Mouse (Mus musculus) layer of hippocampus, postnatal 10 days (tissue): ENCODE results near the gene Hist1h2bl. TPM values are rescaled to one million over a fixed set of nuclear protein-coding genes. Genes with fewer than 3 reads are reported as not detected.
"Not testable (repeated sequence)": the region's sequence is repeated elsewhere in the genome, so short reads cannot be mapped to it uniquely, and the experiment has no call there.

Experiments used
- DNase-seq, 2 experiments: peaks; one replicate each; pipeline ENCODE4 v3.0.0; 2021; ENCODE audit warnings: low spot score in 2 of 2
- total RNA-seq, 2 experiments: library from RNA; stranded (reverse); gene quantifications; 2 replicates each; pipeline ENCODE4 v1.2.3; 2021

Hist1h2bl gene
- total RNA-seq, 2 experiments from 2014 or later: 55.7 to 83.1 TPM

GRCm38 (mm10) chr13:21722993-21723836 lies 7.3 kb upstream of the Hist1h2bl start:
- DNase-seq: no peak

- DNase-seq: no peak
Measured at GRCm38 (mm10) chr13:21722373-21722925, 6.5 kb upstream of the Hist1h2bl start.

GRCm38 (mm10) chr13:21721757-21722372 lies 5.9 kb upstream of the Hist1h2bl start, which contains the start of gene Hist1h2bm:
Hist1h2bm (plus strand) TSS chr13:21722044.
- peak; percentile 42 to 62 for DNase-seq

GRCm38 (mm10) chr13:21721107-21721756 lies 5.3 kb upstream of the Hist1h2bl start:
- not testable (repeated sequence) for DNase-seq

GRCm38 (mm10) chr13:21718381-21719080 lies 2.6 kb upstream of the Hist1h2bl start:
- no peak for DNase-seq

- peak; percentile 79 to 84 for DNase-seq
Measured at GRCm38 (mm10) chr13:21717397-21718357, 1.7 kb upstream of the Hist1h2bl start, which contains the start of gene Hist1h3h. Hist1h3h (plus strand) TSS chr13:21717659.

- DNase-seq: peak; percentile 9 to 21
Measured at GRCm38 (mm10) chr13:21716540-21717391, 823 bp upstream of the Hist1h2bl start.

GRCm38 (mm10) chr13:21715131-21715863 lies 646 bp downstream of the Hist1h2bl start:
- peak; percentile 15 to 27 for DNase-seq

GRCm38 (mm10) chr13:21714725-21715124 lies 1.2 kb downstream of the Hist1h2bl start:
- DNase-seq: peak; percentile 68 to 70

GRCm38 (mm10) chr13:21711698-21712097 lies 4.2 kb downstream of the Hist1h2bl start:
- no peak for DNase-seq

GRCm38 (mm10) chr13:21710821-21711525 lies 5.0 kb downstream of the Hist1h2bl start:
- peak; percentile 82 to 86 for DNase-seq

GRCm38 (mm10) chr13:21710031-21710711 lies 5.8 kb downstream of the Hist1h2bl start:
- DNase-seq: peak; percentile 92 to 93

GRCm38 (mm10) chr13:21706669-21707068 lies 9.3 kb downstream of the Hist1h2bl start:
- no peak for DNase-seq

GRCm38 (mm10) chr13:21697811-21698210 lies 18.1 kb downstream of the Hist1h2bl start, which contains the start of gene Olfr1359:
Olfr1359 (plus strand) TSS chr13:21698111.
- DNase-seq: no peak

GRCm38 (mm10) chr13:21677305-21677704 lies 38.6 kb downstream of the Hist1h2bl start, which contains the start of gene Olfr1360:
Olfr1360 (minus strand) TSS chr13:21677405.
- DNase-seq: no peak
